Mouse (Mus musculus) CH12.LX (cell line): ENCODE measurements at regions not wholly inside any gene's neighbourhood (a gene's known extent, or its start where the extent isn't known, plus 50 kb on each side); places are given as distances from the start of the nearest gene placed in this dataset.

Experiments used
- DNase-seq: peaks from one replicate; pipeline ENCODE4 v3.0.0-alpha.2; 2013; ENCODE audit errors: extremely low read depth
- H3K27ac ChIP-seq: 2 replicates; pipeline ENCODE4 v1.5.1; 2012; ENCODE audit warnings: low read depth, mild to moderate bottlenecking, control low read depth, moderate library complexity; ENCODE audit not compliant: insufficient read depth
- H3K27me3 ChIP-seq: replicated peaks from 2 replicates; pipeline ENCODE3; 2012; ENCODE audit warnings: inconsistent platforms
- H3K36me3 ChIP-seq, 2 experiments: replicated peaks in 1 of 2; 2 replicates each; pipeline versions ENCODE3 to v1.6.1; 2012; ENCODE audit warnings: inconsistent platforms in 1 of 2, low read length in 1 of 2, mild to moderate bottlenecking in 1 of 2, mixed read lengths in 1 of 2, moderate library complexity in 1 of 2; ENCODE audit not compliant: control insufficient read depth in 1 of 2, insufficient read depth in 1 of 2
- H3K4me1 ChIP-seq, 2 experiments: 2 replicates each; pipeline ENCODE4 v1.6.1; 2012; ENCODE audit warnings: inconsistent platforms in 1 of 2, moderate library complexity in 1 of 2; ENCODE audit not compliant: insufficient read depth in 2 of 2, control insufficient read depth in 1 of 2
- H3K4me2 ChIP-seq: 2 replicates; pipeline ENCODE4 v1.6.1; 2012; ENCODE audit warnings: low read depth, mild to moderate bottlenecking, control low read depth; ENCODE audit not compliant: poor library complexity, insufficient read depth, severe bottlenecking
- H3K4me3 ChIP-seq, 3 experiments: fragments of 150-350 bp in 1 of 3; sonication (generic) in 1 of 3; replicated peaks in 1 of 3; 2 replicates each; pipeline versions ENCODE3 to v1.5.1; 2011 to 2012; ENCODE audit warnings: low read depth in 2 of 3, low read length in 2 of 3, mild to moderate bottlenecking in 2 of 3, moderate library complexity in 2 of 3, control low read depth in 1 of 3, improper control_type of control experiment in 1 of 3, inconsistent platforms in 1 of 3, mixed read lengths in 1 of 3; ENCODE audit not compliant: poor library complexity in 1 of 3
- H3K79me2 ChIP-seq: replicated peaks from 2 replicates; pipeline ENCODE4 v1.6.1; 2012; ENCODE audit warnings: mild to moderate bottlenecking, moderate library complexity; ENCODE audit not compliant: control insufficient read depth, poor library complexity, insufficient read depth, severe bottlenecking; ENCODE audit errors: extremely low read depth
- H3K9ac ChIP-seq: 2 replicates; pipeline ENCODE4 v1.6.1; 2012; ENCODE audit warnings: low read depth, mild to moderate bottlenecking, control low read depth, moderate library complexity; ENCODE audit not compliant: insufficient read depth
- H3K9me3 ChIP-seq: replicated peaks from 2 replicates; pipeline ENCODE3; 2012; ENCODE audit warnings: low read length, inconsistent platforms, mixed read lengths
- CHD1 ChIP-seq: IDR thresholded peaks from 2 replicates; pipeline ENCODE4 v1.6.1; 2012; ENCODE audit warnings: low read depth, low read length, improper control_type of control experiment, inconsistent platforms
- E2F4 ChIP-seq: IDR thresholded peaks from 2 replicates; pipeline ENCODE4 v1.6.1; 2011; ENCODE audit warnings: low read depth, low read length, improper control_type of control experiment; ENCODE audit not compliant: insufficient replicate concordance
- ETS1 ChIP-seq: conservative IDR thresholded peaks from 2 replicates; pipeline ENCODE4 v1.6.1; 2012; ENCODE audit warnings: low read depth, mild to moderate bottlenecking, inconsistent platforms, low read length, improper control_type of control experiment, moderate library complexity
- GABPA ChIP-seq: IDR thresholded peaks from 2 replicates; pipeline ENCODE4 v1.6.1; 2012; ENCODE audit warnings: low read depth, low read length, improper control_type of control experiment, inconsistent platforms; ENCODE audit not compliant: insufficient replicate concordance
- HCFC1 ChIP-seq: IDR thresholded peaks from 2 replicates; pipeline ENCODE4 v1.6.1; 2012; ENCODE audit warnings: low read depth, mild to moderate bottlenecking, inconsistent platforms, low read length, improper control_type of control experiment
- JUN ChIP-seq: IDR thresholded peaks from 2 replicates; pipeline ENCODE4 v1.6.1; 2011; ENCODE audit warnings: low read depth, mild to moderate bottlenecking, low read length, improper control_type of control experiment, moderate library complexity; ENCODE audit not compliant: insufficient read depth
- JUND ChIP-seq: conservative IDR thresholded peaks from 2 replicates; pipeline ENCODE4 v1.6.1; 2011; ENCODE audit warnings: low read depth, low read length, improper control_type of control experiment
- MAX ChIP-seq: IDR thresholded peaks from 2 replicates; pipeline ENCODE4 v1.6.1; 2011; ENCODE audit warnings: low read length, improper control_type of control experiment
- MAZ ChIP-seq: IDR thresholded peaks from 2 replicates; pipeline ENCODE4 v1.6.1; 2012; ENCODE audit warnings: low read depth, mild to moderate bottlenecking, inconsistent platforms, low read length, improper control_type of control experiment, moderate library complexity
- MEF2A ChIP-seq: IDR thresholded peaks from 2 replicates; pipeline ENCODE4 v1.6.1; 2014; ENCODE audit warnings: low read depth, mild to moderate bottlenecking, inconsistent platforms, low read length, improper control_type of control experiment, borderline replicate concordance
- NRF1 ChIP-seq: IDR thresholded peaks from 2 replicates; pipeline ENCODE4 v1.6.1; 2014; ENCODE audit warnings: low read depth, mild to moderate bottlenecking, inconsistent platforms, low read length, improper control_type of control experiment, moderate library complexity
- POLR2A ChIP-seq: IDR thresholded peaks from 2 replicates; pipeline ENCODE4 v1.6.1; 2011; ENCODE audit warnings: low read depth, mild to moderate bottlenecking, improper control_type of control experiment, low read length
- POLR2AphosphoS2 ChIP-seq: IDR thresholded peaks from 2 replicates; pipeline ENCODE4 v1.6.1; 2011; ENCODE audit warnings: low read depth, low read length, improper control_type of control experiment
- RAD21 ChIP-seq: IDR thresholded peaks from 2 replicates; pipeline ENCODE4 v1.6.1; 2011; ENCODE audit warnings: low read depth, mild to moderate bottlenecking, low read length, improper control_type of control experiment, moderate library complexity
- RCOR1 ChIP-seq: conservative IDR thresholded peaks from 2 replicates; pipeline ENCODE4 v1.6.1; 2012; ENCODE audit warnings: low read depth, mild to moderate bottlenecking, inconsistent platforms, low read length, improper control_type of control experiment
- SIN3A ChIP-seq: IDR thresholded peaks from 2 replicates; pipeline ENCODE4 v1.6.1; 2012; ENCODE audit warnings: low read length, improper control_type of control experiment, inconsistent platforms
- SMC3 ChIP-seq: IDR thresholded peaks from 2 replicates; pipeline ENCODE4 v1.6.1; 2011; ENCODE audit warnings: low read depth, low read length, improper control_type of control experiment
- UBTF ChIP-seq: IDR thresholded peaks from 2 replicates; pipeline ENCODE4 v1.6.1; 2012; ENCODE audit warnings: low read depth, mild to moderate bottlenecking, inconsistent platforms, low read length, improper control_type of control experiment, moderate library complexity
- ZC3H11A ChIP-seq: IDR thresholded peaks from 2 replicates; pipeline ENCODE4 v1.6.1; 2012; ENCODE audit warnings: low read depth, mild to moderate bottlenecking, inconsistent platforms, low read length, improper control_type of control experiment
- ZKSCAN1 ChIP-seq: IDR thresholded peaks from 2 replicates; pipeline ENCODE4 v1.6.1; 2012; ENCODE audit warnings: low read depth, inconsistent platforms, low read length, improper control_type of control experiment, borderline replicate concordance
- ZNF384 ChIP-seq: IDR thresholded peaks from 2 replicates; pipeline ENCODE4 v1.6.1; 2012; ENCODE audit warnings: low read depth, low read length, improper control_type of control experiment, inconsistent platforms
- dilution Hi-C: fragments of 300-500 bp; cut with MboI; formaldehyde crosslinking; loops from 2 replicates; pipeline ENCODE4 v1.14.3; 2020; ENCODE audit warnings: low sequenced_read_pairs; ENCODE audit not compliant: extremely low pct_unique_long_range_greater_than_20kb, extremely low pct_ligation_motif_present
- in situ Hi-C: fragments of 300-500 bp; cut with MboI; formaldehyde crosslinking; loops from 3 replicates; pipeline ENCODE4 v1.14.3; 2019; ENCODE audit warnings: low sequenced_read_pairs, low pct_ligation_motif_present, low pct_unique_long_range_greater_than_20kb, mixed read lengths

GRCm38 (mm10) chr14:47848861-47849260, 200.6 kb downstream of the Ktn1 start:
- TF ChIP-seq JUND, result no peak
- no peak for TF ChIP-seq NRF1
- no peak for TF ChIP-seq GABPA
- no peak for TF ChIP-seq JUN
- no peak for TF ChIP-seq ZKSCAN1
- no peak for TF ChIP-seq E2F4
- TF ChIP-seq ZNF384, result no peak
- no peak for TF ChIP-seq MEF2A
- Histone ChIP-seq H3K9me3 (no peaks in the 10 kb centered on the region), H3K27ac (no peak overlapping the region), H3K9ac (no peak overlapping the region), H3K79me2 (no peaks in the 10 kb centered on the region), H3K27me3 (no peaks in the 10 kb centered on the region), H3K36me3 (no peaks in the 10 kb centered on the region), H3K4me1 (no peaks in the 10 kb centered on the region), H3K4me3 (no peak overlapping the region), H3K4me2 (no peak overlapping the region)
- in situ Hi-C loops (no loop called here), dilution Hi-C loops (no loop called here)
- no peak for DNase-seq

GRCm38 (mm10) chr14:47856280-47856765, 208.1 kb downstream of the Ktn1 start:
- DNase-seq, result no peak
- Histone ChIP-seq H3K36me3 (no peaks in the 10 kb centered on the region), H3K4me3 (no peak overlapping the region), H3K4me2 (no peak overlapping the region), H3K9me3 (no peaks in the 10 kb centered on the region), H3K27ac (no peak overlapping the region), H3K4me1 (peaks cover 0 to 6% of the 10 kb centered on the region in 2 experiments; a peak in 2 of 4 replicates), H3K79me2 (no peaks in the 10 kb centered on the region), H3K27me3 (no peaks in the 10 kb centered on the region), H3K9ac (no peak overlapping the region)
- TF ChIP-seq RCOR1 (no peak), GABPA (no peak), HCFC1 (no peak), POLR2AphosphoS2 (no peak)
- dilution Hi-C loops (no loop called here), in situ Hi-C loops (no loop called here)

- TF ChIP-seq SMC3 (no peak), JUN (no peak), UBTF (no peak), RAD21 (no peak), HCFC1 (no peak), SIN3A (no peak), ZKSCAN1 (no peak), MAZ (no peak), CHD1 (no peak), ZNF384 (no peak), ZC3H11A (no peak), MAX (no peak), ETS1 (no peak), POLR2A (no peak)
- TF ChIP-seq, all 38 proteins: peak for 0
- dilution Hi-C loops (no loop called here), in situ Hi-C loops (no loop called here)
Measured at GRCm38 (mm10) chr14:47857271-47857670, 209.0 kb downstream of the Ktn1 start.

More at GRCm38 (mm10) chr14:47857271-47857670, 209.0 kb downstream of the Ktn1 start:
- H3K79me2 ChIP-seq, result no peaks in the 10 kb centered on the region
- peaks cover 1% of the 10 kb centered on the region for H3K9me3 ChIP-seq
- DNase-seq, result no peak
- H3K27me3 ChIP-seq, result no peaks in the 10 kb centered on the region
- H3K36me3 ChIP-seq, result no peaks in the 10 kb centered on the region
- peaks cover 0 to 6% of the 10 kb centered on the region in 2 experiments; a peak in 2 of 4 replicates for H3K4me1 ChIP-seq
- H3K27ac ChIP-seq, result no peak overlapping the region
- no peak overlapping the region for H3K9ac ChIP-seq
- no peak overlapping the region for H3K4me2 ChIP-seq
- no peak overlapping the region for H3K4me3 ChIP-seq
